Mouse (Mus musculus): ENCODE measurements around the gene Fnbp1. TPM values are rescaled to one million over a fixed set of nuclear protein-coding genes. Genes with fewer than 3 reads are reported as not detected.
A peak's percentile ranks its signal among the peaks of the same experiment; 100 is the strongest.

The Fnbp1 gene
- polyA plus RNA-seq, 1 experiment = 126 TPM

DNA sequence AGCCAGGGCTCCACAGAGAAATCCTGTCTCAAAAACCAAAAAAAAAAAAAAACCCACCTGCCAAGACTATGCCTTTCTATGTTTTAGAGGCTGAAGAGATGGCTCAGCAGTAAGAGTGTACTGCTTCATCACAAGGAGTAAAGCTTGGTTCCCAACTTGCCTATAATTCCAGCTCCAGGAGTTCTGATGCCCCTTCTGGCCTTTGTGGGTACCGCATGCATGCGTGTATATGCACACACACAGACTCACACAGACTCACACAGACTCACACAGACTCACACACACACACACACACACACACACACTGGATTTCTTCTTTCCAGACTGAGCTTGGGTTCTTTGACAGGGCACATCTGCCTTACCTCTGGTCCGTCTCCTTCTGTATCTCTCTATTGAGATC, 101.8 kb downstream of the Fnbp1 start:
- no peak overlapping the region for H3K4me3 ChIP-seq (ENCODE audit: insufficient read depth, low read length)
- TF ChIP-seq POLR2A (IDR thresholded peaks at IDR 0.05; ENCODE audit: extremely low read depth, insufficient read depth, low read length) = no peak
- H3K4me1 ChIP-seq (ENCODE audit: control insufficient read depth, insufficient read depth, low read length) = peaks cover 3% of the 10 kb centered on the region; the same call in 1 of the 2 replicates
- no peak overlapping the region for H3K27ac ChIP-seq (ENCODE audit: insufficient read depth, low read length)

DNA sequence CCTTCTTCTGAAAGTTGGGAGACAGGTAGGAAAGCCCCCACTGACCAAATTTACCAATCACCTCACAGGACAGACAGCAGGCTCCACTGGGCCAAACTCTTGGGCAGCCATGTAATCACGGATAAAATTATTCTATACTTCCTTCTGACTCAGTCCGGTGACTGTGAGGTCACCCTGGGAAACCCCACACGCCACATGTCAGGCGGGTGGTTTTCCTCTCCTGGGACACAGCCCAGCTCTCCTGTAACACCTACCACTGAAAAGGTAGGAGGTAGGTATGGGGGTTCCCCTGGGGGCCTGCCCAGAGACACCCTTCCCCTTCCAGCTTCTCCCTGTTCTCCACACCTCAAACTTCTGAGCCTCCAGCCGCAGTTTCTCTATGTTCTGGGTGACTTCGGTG, 105.0 kb downstream of the Fnbp1 start:
- Histone ChIP-seq H3K27ac (ENCODE audit: insufficient read depth, low read length) (no peak overlapping the region), H3K4me3 (ENCODE audit: insufficient read depth, low read length) (no peak overlapping the region), H3K4me1 (ENCODE audit: control insufficient read depth, insufficient read depth, low read length) (no peaks in the 10 kb centered on the region)
- no peak for TF ChIP-seq CTCF (IDR thresholded peaks at IDR 0.05; ENCODE audit: extremely low read depth, insufficient read depth, low read length)
- TF ChIP-seq POLR2A (IDR thresholded peaks at IDR 0.05; ENCODE audit: extremely low read depth, insufficient read depth, low read length) = no peak

DNA sequence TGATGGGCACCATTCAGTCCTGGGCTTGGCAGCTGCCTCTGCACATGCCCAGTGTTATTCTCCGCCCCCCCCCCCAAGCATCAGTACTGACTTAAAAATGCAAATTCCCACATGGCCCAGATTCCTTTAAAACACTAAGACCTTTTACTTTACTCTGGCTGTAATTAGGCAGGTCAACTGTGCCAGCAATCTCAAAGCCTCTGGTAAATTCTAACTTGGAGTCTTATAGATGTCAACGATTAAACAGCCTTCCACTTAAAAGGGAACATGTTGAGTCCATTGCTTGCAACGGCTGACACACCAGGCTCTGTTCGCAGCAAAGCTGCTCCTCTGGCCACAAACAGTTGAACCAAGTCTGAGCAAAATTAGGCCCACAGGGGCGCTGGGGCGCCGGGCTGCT, 109.8 kb downstream of the Fnbp1 start:
- TF ChIP-seq CTCF (IDR thresholded peaks at IDR 0.05; ENCODE audit: extremely low read depth, insufficient read depth, low read length) (no peak), POLR2A (IDR thresholded peaks at IDR 0.05; ENCODE audit: extremely low read depth, insufficient read depth, low read length) (no peak)
- no peaks in the 10 kb centered on the region for H3K4me1 ChIP-seq (ENCODE audit: control insufficient read depth, insufficient read depth, low read length)
- H3K4me3 ChIP-seq (ENCODE audit: insufficient read depth, low read length) = no peak overlapping the region
- H3K27ac ChIP-seq (ENCODE audit: insufficient read depth, low read length) = no peak overlapping the region

DNA sequence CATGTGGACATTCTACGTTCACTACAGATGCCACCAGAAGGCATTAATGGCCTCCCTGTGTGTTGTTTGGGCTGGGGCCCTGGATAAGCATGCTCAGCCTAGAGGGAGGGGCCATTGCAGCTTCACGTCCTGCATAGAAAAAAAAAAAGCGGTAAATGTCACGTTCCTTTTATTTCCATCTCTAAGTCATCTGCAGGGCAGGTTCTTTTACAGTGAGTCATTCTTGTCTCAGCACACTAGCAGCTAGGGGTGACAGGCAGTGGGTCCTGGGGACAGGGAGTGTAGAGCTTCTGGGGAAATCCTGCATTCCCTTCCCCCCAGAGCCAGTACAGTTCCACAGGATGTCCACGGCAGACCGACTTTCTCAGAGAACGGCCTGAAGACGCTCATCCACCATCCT, 115.2 kb downstream of the Fnbp1 start:
- Histone ChIP-seq H3K4me3 (ENCODE audit: insufficient read depth, low read length) (no peak overlapping the region), H3K4me1 (ENCODE audit: control insufficient read depth, insufficient read depth, low read length) (no peaks in the 10 kb centered on the region), H3K27ac (ENCODE audit: insufficient read depth, low read length) (no peak overlapping the region)
- TF ChIP-seq POLR2A (IDR thresholded peaks at IDR 0.05; ENCODE audit: extremely low read depth, insufficient read depth, low read length) (no peak), CTCF (IDR thresholded peaks at IDR 0.05; ENCODE audit: extremely low read depth, insufficient read depth, low read length) (no peak)

DNA sequence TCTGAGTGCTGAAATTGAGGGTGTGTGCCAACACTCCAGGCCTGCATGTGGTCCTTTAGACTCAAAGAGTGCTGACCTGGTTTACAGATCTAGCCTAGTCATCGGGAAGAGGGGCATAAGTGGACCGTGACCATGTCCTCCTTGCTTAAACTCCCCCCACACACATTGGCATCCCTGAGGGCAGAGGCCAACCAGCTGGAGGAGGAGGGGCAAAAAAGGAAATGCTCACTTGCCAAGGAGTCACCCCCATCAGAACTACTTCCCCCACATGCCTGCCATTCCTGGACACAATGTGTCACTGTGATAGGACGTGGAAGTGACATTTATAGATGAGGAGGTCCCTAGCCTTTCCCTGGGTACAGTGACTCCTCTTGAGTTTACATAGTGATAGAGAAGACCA, 116.3 kb downstream of the Fnbp1 start:
- TF ChIP-seq CTCF (IDR thresholded peaks at IDR 0.05; ENCODE audit: extremely low read depth, insufficient read depth, low read length) (no peak), POLR2A (IDR thresholded peaks at IDR 0.05; ENCODE audit: extremely low read depth, insufficient read depth, low read length) (no peak)
- Histone ChIP-seq H3K27ac (ENCODE audit: insufficient read depth, low read length) (no peak overlapping the region), H3K4me3 (ENCODE audit: insufficient read depth, low read length) (no peak overlapping the region), H3K4me1 (ENCODE audit: control insufficient read depth, insufficient read depth, low read length) (no peaks in the 10 kb centered on the region)

DNA sequence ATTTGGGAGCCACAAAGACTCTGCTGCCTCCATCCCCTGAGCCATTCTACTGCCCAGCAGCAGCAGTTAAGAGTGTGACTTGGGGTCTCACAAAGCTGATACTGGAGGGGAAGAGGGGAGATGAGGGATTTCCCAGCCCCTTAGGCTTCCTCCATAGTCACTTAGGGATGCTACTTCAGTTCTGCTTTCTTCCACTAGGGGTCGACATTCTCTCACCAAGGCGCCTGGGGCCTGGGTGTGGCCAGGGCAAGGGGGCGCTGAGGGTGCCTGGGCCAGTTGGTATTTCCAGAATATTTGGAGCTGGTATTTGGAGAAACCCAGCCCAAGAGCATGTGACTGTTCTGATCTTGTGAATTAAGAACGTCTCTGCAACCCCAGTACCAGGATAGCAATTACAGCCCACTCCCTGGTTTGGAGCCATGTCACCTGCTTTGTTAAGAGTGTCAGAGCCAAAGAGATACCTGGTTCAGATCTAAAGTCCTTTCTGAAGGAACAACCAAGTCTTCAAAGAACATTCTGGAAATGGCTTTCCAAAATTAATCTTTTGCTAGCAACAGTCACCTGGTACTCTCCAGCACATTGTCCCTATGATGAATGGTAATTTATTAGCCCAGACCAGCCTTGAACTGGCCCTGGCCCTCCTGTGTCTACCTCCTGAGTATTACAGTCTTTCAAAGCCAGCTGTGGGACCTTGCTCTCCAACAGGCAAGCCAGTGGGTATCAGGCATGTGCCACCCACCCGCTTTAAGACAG, 117.0 kb downstream of the Fnbp1 start:
- TF ChIP-seq CTCF (IDR thresholded peaks at IDR 0.05; ENCODE audit: extremely low read depth, insufficient read depth, low read length) = peak; percentile 82
- TF ChIP-seq POLR2A (IDR thresholded peaks at IDR 0.05; ENCODE audit: extremely low read depth, insufficient read depth, low read length) = no peak
- Histone ChIP-seq H3K4me3 (ENCODE audit: insufficient read depth, low read length) (no peak overlapping the region), H3K4me1 (ENCODE audit: control insufficient read depth, insufficient read depth, low read length) (no peaks in the 10 kb centered on the region), H3K27ac (ENCODE audit: insufficient read depth, low read length) (no peak overlapping the region)

DNA sequence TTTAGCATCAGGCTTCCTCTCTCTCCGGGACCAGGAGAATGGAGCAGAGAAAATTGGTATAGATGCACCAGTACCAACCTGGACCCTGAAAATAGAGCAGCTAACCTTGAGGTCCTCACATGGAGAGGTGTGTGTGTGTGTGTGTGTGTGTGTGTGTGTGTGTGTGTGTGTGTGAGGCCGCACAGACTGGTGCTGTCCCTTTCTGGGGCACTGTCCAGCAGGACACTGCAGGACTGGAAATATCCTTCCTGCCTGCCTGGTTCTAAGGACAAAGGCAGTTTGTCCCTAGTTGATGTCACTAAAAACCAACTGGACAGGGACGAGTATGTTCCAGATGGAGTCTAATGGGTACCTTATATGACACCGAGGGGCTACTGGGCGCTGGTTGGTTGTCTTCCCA, 117.9 kb downstream of the Fnbp1 start:
- Histone ChIP-seq H3K4me1 (ENCODE audit: control insufficient read depth, insufficient read depth, low read length) (no peaks in the 10 kb centered on the region), H3K27ac (ENCODE audit: insufficient read depth, low read length) (no peak overlapping the region), H3K4me3 (ENCODE audit: insufficient read depth, low read length) (no peak overlapping the region)
- TF ChIP-seq CTCF (IDR thresholded peaks at IDR 0.05; ENCODE audit: extremely low read depth, insufficient read depth, low read length) = no peak
- TF ChIP-seq POLR2A (IDR thresholded peaks at IDR 0.05; ENCODE audit: extremely low read depth, insufficient read depth, low read length) = no peak

DNA sequence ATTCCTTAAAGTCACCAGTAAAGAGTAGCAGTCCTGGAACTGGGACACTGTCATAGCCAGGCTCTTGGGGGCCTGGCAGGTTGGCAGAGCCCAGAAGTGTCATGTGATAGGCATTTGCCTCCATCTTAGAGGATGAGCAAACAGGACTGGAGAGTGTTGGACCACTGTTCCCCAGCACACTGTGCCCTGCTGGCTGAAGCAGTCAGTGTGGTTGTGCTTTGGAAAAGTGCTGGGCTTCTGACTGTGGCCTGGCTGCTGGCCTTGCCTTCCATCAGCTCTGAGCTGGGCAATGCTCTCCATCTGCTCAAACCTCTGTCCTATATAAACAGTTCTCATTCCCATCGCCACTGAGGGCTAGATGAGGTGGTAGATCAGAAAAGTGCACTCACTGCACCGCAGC, 121.6 kb downstream of the Fnbp1 start:
- no peak overlapping the region for H3K27ac ChIP-seq (ENCODE audit: insufficient read depth, low read length)
- no peak for TF ChIP-seq POLR2A (IDR thresholded peaks at IDR 0.05; ENCODE audit: extremely low read depth, insufficient read depth, low read length)
- TF ChIP-seq CTCF (IDR thresholded peaks at IDR 0.05; ENCODE audit: extremely low read depth, insufficient read depth, low read length) = no peak
- H3K4me3 ChIP-seq (ENCODE audit: insufficient read depth, low read length) = no peak overlapping the region
- H3K4me1 ChIP-seq (ENCODE audit: control insufficient read depth, insufficient read depth, low read length) = no peaks in the 10 kb centered on the region

DNA sequence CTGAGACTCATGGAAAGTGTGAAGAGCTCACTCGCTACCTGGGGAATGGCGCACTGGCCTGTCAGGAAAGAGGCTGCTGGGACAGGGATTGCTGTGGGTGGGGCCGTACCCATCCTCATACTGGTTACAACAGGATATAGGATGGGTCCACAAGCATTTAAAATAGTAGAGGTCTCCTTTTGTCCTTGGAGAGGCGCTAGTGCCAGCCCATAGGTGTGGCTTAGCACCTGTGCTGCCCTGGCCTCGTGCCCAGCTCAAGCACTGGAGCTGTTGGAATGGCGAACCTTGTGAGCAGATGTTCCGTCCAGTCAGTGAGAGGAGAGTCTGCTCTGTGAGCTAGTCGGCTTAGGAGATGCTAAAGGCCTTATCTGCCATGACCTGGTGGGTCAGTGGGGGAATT, 122.8 kb downstream of the Fnbp1 start:
- Histone ChIP-seq H3K4me3 (ENCODE audit: insufficient read depth, low read length) (no peak overlapping the region), H3K4me1 (ENCODE audit: control insufficient read depth, insufficient read depth, low read length) (no peaks in the 10 kb centered on the region), H3K27ac (ENCODE audit: insufficient read depth, low read length) (no peak overlapping the region)
- no peak for TF ChIP-seq POLR2A (IDR thresholded peaks at IDR 0.05; ENCODE audit: extremely low read depth, insufficient read depth, low read length)
- no peak for TF ChIP-seq CTCF (IDR thresholded peaks at IDR 0.05; ENCODE audit: extremely low read depth, insufficient read depth, low read length)

DNA sequence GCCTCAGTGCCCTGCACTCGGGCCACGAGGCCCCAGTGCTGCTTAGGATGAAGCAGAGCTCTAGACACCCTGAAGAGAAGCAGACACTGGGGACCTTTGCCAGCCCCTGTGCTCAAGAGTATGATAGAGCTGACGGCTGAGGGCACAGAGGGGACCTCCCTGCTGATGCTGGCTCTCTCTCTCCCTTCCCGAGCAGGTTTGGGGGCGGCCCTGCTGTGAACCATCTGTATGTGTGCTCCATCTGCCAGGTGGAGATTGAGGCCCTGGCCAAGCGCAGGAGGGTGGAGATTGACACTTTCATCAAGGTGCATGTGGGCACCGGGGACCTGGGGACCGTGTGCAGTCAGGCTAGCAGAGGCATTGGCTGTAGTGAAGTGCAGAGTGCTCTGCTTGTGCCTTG, 123.3 kb downstream of the Fnbp1 start:
- Histone ChIP-seq H3K4me3 (ENCODE audit: insufficient read depth, low read length) (no peak overlapping the region), H3K27ac (ENCODE audit: insufficient read depth, low read length) (no peak overlapping the region), H3K4me1 (ENCODE audit: control insufficient read depth, insufficient read depth, low read length) (no peaks in the 10 kb centered on the region)
- TF ChIP-seq CTCF (IDR thresholded peaks at IDR 0.05; ENCODE audit: extremely low read depth, insufficient read depth, low read length) (no peak), POLR2A (IDR thresholded peaks at IDR 0.05; ENCODE audit: extremely low read depth, insufficient read depth, low read length) (no peak)

Measured in cortical plate, adult 2 months (tissue).